8 mouse cellular contexts compared by ENCODE assay signal in genomic region chrX:94177715-94178340, GRCm38 (mm10). TPM values are rescaled to one million over a fixed set of nuclear protein-coding genes. Genes with fewer than 3 reads are reported as not detected.
DNase-seq lines count a peak whose midpoint lies in the region; ATAC-seq and TF ChIP-seq lines count a peak whose summit lies in the region.

No protein-coding gene starts in this region.

- H3K4me2 ChIP-seq in forebrain, embryonic 12.5 days: peak overlapping the region; percentile 55
- peak overlapping the region; percentile 69 for H3K4me2 ChIP-seq in liver, postnatal 0 days (ENCODE audit: low read depth, low read length)
- peak overlapping the region; percentile 45 for H3K4me2 ChIP-seq in neural tube, embryonic 14.5 days (ENCODE audit: low read depth, low read length)

- TF ChIP-seq CTCF in E14TG2a.4 (conservative IDR thresholded peaks at IDR 0.05; ENCODE audit: low read length): no peak
- TF ChIP-seq CTCF in liver, postnatal 0 days (IDR thresholded peaks at IDR 0.05; ENCODE audit: low read depth): no peak

- H3K27ac ChIP-seq in forebrain, embryonic 12.5 days: peak overlapping the region; percentile 98
- H3K27ac ChIP-seq in liver, postnatal 0 days (ENCODE audit: low read depth): peak overlapping the region; percentile 96
- peak overlapping the region; percentile 95 for H3K27ac ChIP-seq in neural tube, embryonic 14.5 days (ENCODE audit: low read depth, low read length)

- no peaks in the 10 kb centered on the region for H3K36me3 ChIP-seq in E14TG2a.4 (ENCODE audit: insufficient read depth, low read length)
- H3K36me3 ChIP-seq in forebrain, embryonic 12.5 days (replicated peaks): no peaks in the 10 kb centered on the region
- no peaks in the 10 kb centered on the region for H3K36me3 ChIP-seq in liver, postnatal 0 days (replicated peaks; ENCODE audit: insufficient read depth, low read length)
- no peaks in the 10 kb centered on the region for H3K36me3 ChIP-seq in neural tube, embryonic 14.5 days (ENCODE audit: control insufficient read depth, insufficient read depth, low read length)

- ATAC-seq in forebrain, embryonic 12.5 days (ENCODE audit: low FRiP score): peak; percentile 99
- peak; percentile 98 for ATAC-seq in liver, postnatal 0 days
- ATAC-seq in neural tube, embryonic 14.5 days (ENCODE audit: low read depth): peak; percentile 100

- 3% methylated on average over 54 of the region's 55 CpGs for WGBS in forebrain, embryonic 12.5 days
- under 1% methylated on average over 49 of the region's 55 CpGs for WGBS in large intestine, adult 2 months
- 2% methylated on average over 55 of the region's 55 CpGs for WGBS in liver, postnatal 0 days (ENCODE audit: insufficient replicate concordance)
- under 1% methylated on average over 38 of the region's 55 CpGs for whole genome bisulfite sequencing in neural tube, embryonic 14.5 days

- H3K9ac ChIP-seq in forebrain, embryonic 12.5 days: peak overlapping the region; percentile 47
- H3K9ac ChIP-seq in liver, postnatal 0 days (replicated peaks): peak overlapping the region; percentile 47
- peak overlapping the region; percentile 47 for H3K9ac ChIP-seq in neural tube, embryonic 14.5 days (replicated peaks; ENCODE audit: low read depth, low read length)

- H3K9me3 ChIP-seq in E14TG2a.4 (ENCODE audit: low read length): no peaks in the 10 kb centered on the region
- no peaks in the 10 kb centered on the region for H3K9me3 ChIP-seq in forebrain, embryonic 12.5 days
- no peaks in the 10 kb centered on the region for H3K9me3 ChIP-seq in liver, postnatal 0 days (ENCODE audit: low read length)
- H3K9me3 ChIP-seq in neural tube, embryonic 14.5 days (ENCODE audit: control insufficient read depth, low read length): no peaks in the 10 kb centered on the region

- intact Hi-C loops in heart, postnatal 10 days (cut with DNase I): loop anchor here (2.0 kb wide), 2 partner anchors 35 to 53 kb away; partner anchors contain the start of gene Eif2s3x

- peaks cover 8% of the 10 kb centered on the region for H3K4me1 ChIP-seq in E14TG2a.4 (replicated peaks; ENCODE audit: low read depth, low read length)
- 0 out of 2 replicates have a peak, but pooled peaks cover under 1% of the 10 kb centered on the region for H3K4me1 ChIP-seq in forebrain, embryonic 12.5 days
- peaks cover 3% of the 10 kb centered on the region; the same call in 1 of the 2 replicates for H3K4me1 ChIP-seq in liver, postnatal 0 days (ENCODE audit: insufficient read depth)
- no peaks in the 10 kb centered on the region for H3K4me1 ChIP-seq in neural tube, embryonic 14.5 days (ENCODE audit: control insufficient read depth, insufficient read depth, low read length)

- no peak for TF ChIP-seq EP300 in liver, postnatal 0 days (IDR thresholded peaks at IDR 0.05; ENCODE audit: low read depth)

- peak; percentile 86 for DNase-seq in c-Kit-positive CD71-positive TER-119-positive erythroid progenitor cells, embryonic 14.5 days (ENCODE audit: low spot score)
- peak; percentile 90 to 96 for DNase-seq in heart, postnatal 10 days
- peak; percentile 39 for DNase-seq in large intestine, adult 2 months (ENCODE audit: low read depth, low spot score)
- DNase-seq in liver, postnatal 0 days: peak; percentile 89
- peak; percentile 85 for DNase-seq in testis, postnatal 10 days (ENCODE audit: low spot score)

- peak overlapping the region; percentile 83 for H3K4me3 ChIP-seq in E14TG2a.4 (replicated peaks; ENCODE audit: low read length)
- peak overlapping the region; percentile 52 for H3K4me3 ChIP-seq in forebrain, embryonic 12.5 days (replicated peaks)
- peak overlapping the region; percentile 54 for H3K4me3 ChIP-seq in liver, postnatal 0 days (ENCODE audit: low read depth, low read length)
- peak overlapping the region; percentile 41 for H3K4me3 ChIP-seq in neural tube, embryonic 14.5 days (ENCODE audit: low read depth, low read length)

- no peaks in the 10 kb centered on the region for H3K27me3 ChIP-seq in E14TG2a.4 (ENCODE audit: insufficient read depth, low read length)
- peaks cover 51% of the 10 kb centered on the region for H3K27me3 ChIP-seq in forebrain, embryonic 12.5 days
- no peaks in the 10 kb centered on the region for H3K27me3 ChIP-seq in liver, postnatal 0 days (ENCODE audit: insufficient read depth, low read length)
- H3K27me3 ChIP-seq in neural tube, embryonic 14.5 days (ENCODE audit: control insufficient read depth, insufficient read depth, low read length): 0 out of 2 replicates have a peak, but pooled peaks cover 3% of the 10 kb centered on the region

RNA-seq across cellular contexts. Expression of gene Eif2s3x, which starts 34.8 kb away (rescaled TPM):
- 109 and 114 TPM in 2 replicates for polyA plus RNA-seq in forebrain, embryonic 12.5 days (2016; fragmentation: Nextera tagmentation; extraction: Ambion mirVana)
- total RNA-seq in heart, postnatal 10 days (2021): 100 to 1,000 TPM; 116 to 164 TPM
- polyA plus RNA-seq in large intestine, adult 2 months (2012; rRNA removed): 41.5 and 52.1 TPM in 2 replicates
- 20.8 and 24.0 TPM in 2 replicates for polyA plus RNA-seq in liver, postnatal 0 days (2015; fragmentation: Nextera tagmentation; extraction: Ambion mirVana)
- polyA plus RNA-seq in neural tube, embryonic 14.5 days (2014; fragmentation: Nextera tagmentation; extraction: Ambion mirVana): 96.2 and 122 TPM in 2 replicates

RNA-seq across cellular contexts. Expression of gene Zfx, which starts 54.3 kb away (rescaled TPM):
- 34.1 and 34.8 TPM in 2 replicates for polyA plus RNA-seq in forebrain, embryonic 12.5 days (2016; fragmentation: Nextera tagmentation; extraction: Ambion mirVana)
- 10 to 100 TPM; 29.0 to 33.3 TPM for total RNA-seq in heart, postnatal 10 days (2021)
- 3.6 and 7.8 TPM in 2 replicates for polyA plus RNA-seq in large intestine, adult 2 months (2012; rRNA removed)
- polyA plus RNA-seq in liver, postnatal 0 days (2015; fragmentation: Nextera tagmentation; extraction: Ambion mirVana): 9.0 and 9.8 TPM in 2 replicates
- 25.0 and 27.2 TPM in 2 replicates for polyA plus RNA-seq in neural tube, embryonic 14.5 days (2014; fragmentation: Nextera tagmentation; extraction: Ambion mirVana)

RNA-seq across cellular contexts. Expression of gene Klhl15, which starts 56.6 kb away (rescaled TPM):
- polyA plus RNA-seq in forebrain, embryonic 12.5 days (2016; fragmentation: Nextera tagmentation; extraction: Ambion mirVana): 10.6 and 11.9 TPM in 2 replicates
- total RNA-seq in heart, postnatal 10 days (2021): 10 to 100 TPM in 1 of 2 experiments, 1 to 10 TPM in 1; 9.1 to 11.5 TPM
- 3.1 and 5.9 TPM in 2 replicates for polyA plus RNA-seq in large intestine, adult 2 months (2012; rRNA removed)
- polyA plus RNA-seq in liver, postnatal 0 days (2015; fragmentation: Nextera tagmentation; extraction: Ambion mirVana): 3.1 and 4.1 TPM in 2 replicates
- polyA plus RNA-seq in neural tube, embryonic 14.5 days (2014; fragmentation: Nextera tagmentation; extraction: Ambion mirVana): 12.3 and 14.7 TPM in 2 replicates

Comparison
In these comparisons a context has a peak if more than half of its experiments do, and no peak if none do; other contexts are left out.
1. Peak in every context shown above with its lines: DNase-seq, ATAC-seq, H3K4me3 ChIP-seq and H3K27ac ChIP-seq.
2. DNase-seq: peak in every context shown above with its lines; median percentile 93 in heart, postnatal 10 days; 89 in liver, postnatal 0 days; 86 in c-Kit-positive CD71-positive TER-119-positive erythroid progenitor cells, embryonic 14.5 days; 85 in testis, postnatal 10 days; 39 in large intestine, adult 2 months.